Mouse (Mus musculus): ENCODE data around the gene Gpam.
"Not testable (repeated sequence)": the region's sequence is repeated elsewhere in the genome, so short reads cannot be mapped to it uniquely, and the experiment has no call there.

Gpam gene

DNA sequence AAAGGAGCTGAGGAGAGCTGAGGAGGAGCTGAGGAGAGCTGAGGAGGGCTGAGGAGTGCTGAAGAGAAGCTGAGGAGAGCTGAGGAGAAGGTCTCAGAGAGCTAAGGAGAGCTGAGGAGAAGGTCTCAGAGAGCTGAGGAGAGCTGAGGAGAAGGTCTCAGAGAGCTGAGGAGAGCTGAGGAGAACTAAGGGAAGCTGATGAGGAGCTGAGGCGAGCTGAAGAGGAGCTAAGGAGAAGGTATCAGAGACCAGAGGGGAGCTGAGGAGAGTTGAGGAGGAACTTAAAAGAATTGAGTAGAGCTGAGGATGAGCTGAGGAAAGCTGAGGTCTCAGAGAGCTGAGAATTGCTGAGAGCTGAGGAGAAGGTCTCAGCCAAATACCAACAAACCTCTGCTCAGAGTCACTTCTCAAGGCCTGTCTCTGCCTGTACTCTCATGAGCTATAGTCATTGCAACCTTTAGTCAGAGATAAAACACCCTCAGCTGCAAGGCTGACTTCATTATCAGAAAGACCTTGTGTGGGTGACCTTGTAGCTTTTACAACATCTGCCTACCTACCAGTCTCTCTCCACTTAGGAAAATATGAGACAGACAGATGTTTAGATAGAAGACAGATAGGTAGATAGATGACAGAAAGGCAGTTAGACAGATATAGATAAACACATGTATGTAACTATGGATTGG lies 38.3 kb upstream of the Gpam start:
- Histone ChIP-seq H3K36me3 (ENCODE audit: insufficient read depth, low read length) (no peaks in the 10 kb centered on the region), H3K9me3 (ENCODE audit: low read length) (peaks cover 9% of the 10 kb centered on the region), H3K27me3 (ENCODE audit: insufficient read depth, low read length) (no peaks in the 10 kb centered on the region)

DNA sequence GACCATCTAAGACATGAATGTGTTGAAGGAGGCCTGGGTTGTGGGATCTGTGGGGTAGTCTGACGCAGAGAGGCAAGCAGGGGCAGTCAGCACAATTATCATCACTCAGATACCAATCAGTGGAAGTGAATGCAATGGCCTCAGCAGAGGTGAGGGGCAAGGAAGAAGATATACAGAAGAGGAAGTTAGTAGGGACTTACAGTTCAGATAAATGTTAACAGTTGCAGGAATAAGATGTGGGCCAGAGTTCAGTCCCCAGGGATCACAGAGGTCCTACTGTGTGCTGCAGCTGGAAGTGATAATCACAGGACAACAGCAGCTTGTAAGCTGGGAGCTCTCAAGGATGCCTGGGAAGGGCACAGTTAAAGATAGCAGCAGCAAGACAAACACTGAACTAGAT lies 37.1 kb upstream of the Gpam start:
- Histone ChIP-seq H3K4me1 (replicated peaks; ENCODE audit: low read depth, low read length) (0 out of 2 replicates have a peak, but pooled peaks cover 8% of the 10 kb centered on the region), H3K27me3 (ENCODE audit: insufficient read depth, low read length) (no peaks in the 10 kb centered on the region), H3K4me3 (replicated peaks; ENCODE audit: low read length) (no peak overlapping the region), H3K9me3 (ENCODE audit: low read length) (no peaks in the 10 kb centered on the region), H3K36me3 (ENCODE audit: insufficient read depth, low read length) (no peaks in the 10 kb centered on the region)
- TF ChIP-seq POU5F1 (IDR thresholded peaks at IDR 0.05; ENCODE audit: borderline replicate concordance, low read length) (no peak), CTCF (conservative IDR thresholded peaks at IDR 0.05; ENCODE audit: low read length) (no peak), NANOG (IDR thresholded peaks at IDR 0.05; ENCODE audit: borderline replicate concordance, low read length) (no peak)

More for the DNA sequence above, 38.3 kb upstream of the Gpam start:
- Histone ChIP-seq H3K4me3 (replicated peaks; ENCODE audit: low read length) (no peak overlapping the region), H3K4me1 (replicated peaks; ENCODE audit: low read depth, low read length) (0 out of 2 replicates have a peak, but pooled peaks cover 8% of the 10 kb centered on the region)
- no peak for TF ChIP-seq CTCF (conservative IDR thresholded peaks at IDR 0.05; ENCODE audit: low read length)

GRCm38 (mm10) chr19:55162271-55162670 lies 35.2 kb upstream of the Gpam start:
- Histone ChIP-seq H3K4me3 (replicated peaks; ENCODE audit: low read length) (no peak overlapping the region), H3K9me3 (ENCODE audit: low read length) (no peaks in the 10 kb centered on the region), H3K4me1 (replicated peaks; ENCODE audit: low read depth, low read length) (0 out of 2 replicates have a peak, but pooled peaks cover 8% of the 10 kb centered on the region), H3K27me3 (ENCODE audit: insufficient read depth, low read length) (no peaks in the 10 kb centered on the region), H3K36me3 (ENCODE audit: insufficient read depth, low read length) (no peaks in the 10 kb centered on the region)
- TF ChIP-seq POU5F1 (IDR thresholded peaks at IDR 0.05; ENCODE audit: borderline replicate concordance, low read length) (no peak), CTCF (conservative IDR thresholded peaks at IDR 0.05; ENCODE audit: low read length) (no peak), NANOG (IDR thresholded peaks at IDR 0.05; ENCODE audit: borderline replicate concordance, low read length) (no peak)

DNA sequence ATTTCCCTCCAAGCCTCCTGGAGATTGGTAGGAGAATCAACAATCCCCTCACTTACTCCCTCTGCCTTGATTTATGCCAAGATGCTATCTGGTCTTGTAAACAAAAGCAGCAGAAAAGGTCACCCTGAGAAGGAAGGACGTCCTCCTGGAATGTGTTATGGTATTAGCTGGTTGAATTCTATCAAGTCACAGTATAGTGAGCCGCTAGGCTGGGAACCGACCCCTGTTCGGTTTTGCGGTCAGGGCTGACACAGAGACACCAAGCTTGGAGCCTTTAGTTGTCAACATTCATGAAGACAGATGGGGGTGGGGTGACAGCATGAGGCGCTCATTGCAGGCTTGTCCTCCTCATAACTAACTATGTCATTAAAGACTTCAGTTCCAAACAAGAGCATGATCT lies 32.8 kb upstream of the Gpam start:
- Histone ChIP-seq H3K9me3 (ENCODE audit: low read length) (no peaks in the 10 kb centered on the region), H3K27me3 (ENCODE audit: insufficient read depth, low read length) (no peaks in the 10 kb centered on the region), H3K4me1 (replicated peaks; ENCODE audit: low read depth, low read length) (0 out of 2 replicates have a peak, but pooled peaks cover 8% of the 10 kb centered on the region), H3K4me3 (replicated peaks; ENCODE audit: low read length) (no peak overlapping the region), H3K36me3 (ENCODE audit: insufficient read depth, low read length) (no peaks in the 10 kb centered on the region)
- TF ChIP-seq NANOG (IDR thresholded peaks at IDR 0.05; ENCODE audit: borderline replicate concordance, low read length) = no peak
- no peak for TF ChIP-seq POU5F1 (IDR thresholded peaks at IDR 0.05; ENCODE audit: borderline replicate concordance, low read length)
- no peak for TF ChIP-seq CTCF (conservative IDR thresholded peaks at IDR 0.05; ENCODE audit: low read length)

DNA sequence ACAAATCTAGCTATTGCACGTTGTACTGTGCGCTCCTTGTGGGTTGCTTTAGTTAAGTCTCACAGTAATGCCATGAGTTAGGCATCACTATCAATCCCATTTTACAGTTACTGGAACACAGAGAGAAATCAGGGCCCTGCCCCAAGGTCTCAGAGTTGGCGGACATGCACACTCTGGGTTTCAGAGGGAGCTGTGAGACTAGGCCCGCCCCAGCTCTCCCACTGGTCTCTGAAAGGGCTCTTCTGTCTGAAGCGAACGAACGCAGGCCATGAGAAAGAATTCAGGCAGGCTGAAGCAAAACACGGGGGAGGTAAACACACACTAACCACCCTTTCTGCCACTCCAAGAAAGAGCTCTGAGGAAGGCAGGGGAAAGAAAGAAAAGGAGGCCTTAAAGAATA lies 31.6 kb upstream of the Gpam start:
- TF ChIP-seq POU5F1 (IDR thresholded peaks at IDR 0.05; ENCODE audit: borderline replicate concordance, low read length) = no peak
- no peak for TF ChIP-seq NANOG (IDR thresholded peaks at IDR 0.05; ENCODE audit: borderline replicate concordance, low read length)
- no peak for TF ChIP-seq CTCF (conservative IDR thresholded peaks at IDR 0.05; ENCODE audit: low read length)
- H3K9me3 ChIP-seq (ENCODE audit: low read length) = no peaks in the 10 kb centered on the region

GRCm38 (mm10) chr19:55157029-55157428 lies 30.0 kb upstream of the Gpam start:
- TF ChIP-seq POU5F1 (IDR thresholded peaks at IDR 0.05; ENCODE audit: borderline replicate concordance, low read length) = no peak
- TF ChIP-seq NANOG (IDR thresholded peaks at IDR 0.05; ENCODE audit: borderline replicate concordance, low read length) = no peak
- TF ChIP-seq CTCF (conservative IDR thresholded peaks at IDR 0.05; ENCODE audit: low read length) = no peak
- Histone ChIP-seq H3K27me3 (ENCODE audit: insufficient read depth, low read length) (no peaks in the 10 kb centered on the region), H3K4me1 (replicated peaks; ENCODE audit: low read depth, low read length) (peaks cover 10% of the 10 kb centered on the region; the same call in 1 of the 2 replicates), H3K4me3 (replicated peaks; ENCODE audit: low read length) (no peak overlapping the region), H3K9me3 (ENCODE audit: low read length) (no peaks in the 10 kb centered on the region), H3K36me3 (ENCODE audit: insufficient read depth, low read length) (no peaks in the 10 kb centered on the region)

More for the DNA sequence above, 31.6 kb upstream of the Gpam start:
- Histone ChIP-seq H3K4me3 (replicated peaks; ENCODE audit: low read length) (no peak overlapping the region), H3K4me1 (replicated peaks; ENCODE audit: low read depth, low read length) (0 out of 2 replicates have a peak, but pooled peaks cover 8% of the 10 kb centered on the region), H3K27me3 (ENCODE audit: insufficient read depth, low read length) (no peaks in the 10 kb centered on the region), H3K36me3 (ENCODE audit: insufficient read depth, low read length) (no peaks in the 10 kb centered on the region)

DNA sequence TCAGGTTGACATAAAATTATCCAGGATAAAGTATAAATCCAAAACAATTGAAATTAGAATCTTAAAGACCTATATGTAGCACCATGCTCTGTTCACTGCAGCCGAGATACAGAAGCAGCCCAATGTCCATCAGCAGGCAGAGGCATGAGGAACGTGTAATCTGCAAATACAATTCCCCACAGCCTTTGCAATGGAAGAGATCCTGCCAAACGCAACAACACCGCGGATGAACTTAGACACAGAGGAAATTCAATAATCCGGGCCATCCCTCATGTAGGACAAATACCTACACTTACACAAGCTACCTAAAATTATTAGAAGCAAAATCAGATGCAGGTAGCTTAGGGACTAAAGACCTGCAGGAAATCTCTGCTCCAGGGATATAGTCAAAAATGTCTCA lies 25.9 kb upstream of the Gpam start:
- H3K36me3 ChIP-seq (ENCODE audit: insufficient read depth, low read length) = no peaks in the 10 kb centered on the region
- TF ChIP-seq CTCF (conservative IDR thresholded peaks at IDR 0.05; ENCODE audit: low read length) = no peak
- no peak for TF ChIP-seq NANOG (IDR thresholded peaks at IDR 0.05; ENCODE audit: borderline replicate concordance, low read length)
- no peak for TF ChIP-seq POU5F1 (IDR thresholded peaks at IDR 0.05; ENCODE audit: borderline replicate concordance, low read length)
- peaks cover 10% of the 10 kb centered on the region for H3K4me1 ChIP-seq (replicated peaks; ENCODE audit: low read depth, low read length)
- H3K9me3 ChIP-seq (ENCODE audit: low read length) = peaks cover 3% of the 10 kb centered on the region; the same call in 1 of the 2 replicates
- no peaks in the 10 kb centered on the region; the same call in 1 of the 2 replicates for H3K27me3 ChIP-seq (ENCODE audit: insufficient read depth, low read length)
- H3K4me3 ChIP-seq (replicated peaks; ENCODE audit: low read length) = no peak overlapping the region

GRCm38 (mm10) chr19:55152274-55152673 lies 25.2 kb upstream of the Gpam start:
- not testable (repeated sequence) for H3K4me3 ChIP-seq (replicated peaks; ENCODE audit: low read length); H3K36me3 ChIP-seq (ENCODE audit: insufficient read depth, low read length); H3K9me3 ChIP-seq (ENCODE audit: low read length); H3K27me3 ChIP-seq (ENCODE audit: insufficient read depth, low read length)
- H3K4me1 ChIP-seq (replicated peaks; ENCODE audit: low read depth, low read length) = peaks cover 17% of the 10 kb centered on the region

DNA sequence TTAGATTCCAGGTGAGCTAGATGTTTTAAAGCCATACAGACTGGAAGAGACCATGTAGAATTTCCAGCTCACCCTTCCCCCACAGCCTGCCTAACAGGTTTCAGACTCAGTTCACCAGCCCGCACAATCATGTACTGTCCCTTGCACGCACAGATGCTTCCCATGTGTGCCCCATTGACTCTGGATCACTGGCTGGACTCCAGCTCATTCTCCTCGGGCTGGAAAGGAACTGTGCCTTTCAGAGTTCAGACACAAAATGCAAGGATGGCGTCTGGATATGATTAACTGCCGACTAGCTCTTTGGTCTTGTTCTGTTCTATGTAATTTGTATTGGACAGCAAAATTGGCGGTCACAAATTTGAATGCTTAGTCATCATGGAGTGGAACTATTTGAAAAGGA lies 22.6 kb upstream of the Gpam start:
- no peaks in the 10 kb centered on the region; the same call in 1 of the 2 replicates for H3K27me3 ChIP-seq (ENCODE audit: insufficient read depth, low read length)
- no peaks in the 10 kb centered on the region for H3K36me3 ChIP-seq (ENCODE audit: insufficient read depth, low read length)
- TF ChIP-seq POU5F1 (IDR thresholded peaks at IDR 0.05; ENCODE audit: borderline replicate concordance, low read length) = no peak
- no peak for TF ChIP-seq NANOG (IDR thresholded peaks at IDR 0.05; ENCODE audit: borderline replicate concordance, low read length)
- no peak for TF ChIP-seq CTCF (conservative IDR thresholded peaks at IDR 0.05; ENCODE audit: low read length)
- no peak overlapping the region for H3K4me3 ChIP-seq (replicated peaks; ENCODE audit: low read length)
- H3K4me1 ChIP-seq (replicated peaks; ENCODE audit: low read depth, low read length) = peaks cover 26% of the 10 kb centered on the region
- H3K9me3 ChIP-seq (ENCODE audit: low read length) = peaks cover 3% of the 10 kb centered on the region; the same call in 1 of the 2 replicates

All from E14TG2a.4 (cell line).